Mouse (Mus musculus): ENCODE measurements around the gene Pnliprp2. TPM values are rescaled to one million over a fixed set of nuclear protein-coding genes. Genes with fewer than 3 reads are reported as not detected.

Pnliprp2 gene
- polyA plus RNA-seq, 1 experiment from 2014 or later, result not detected

- no peak overlapping the region for H3K27ac ChIP-seq (replicated peaks)
- no peaks in the 10 kb centered on the region for H3K27me3 ChIP-seq (ENCODE audit: low read depth, poor library complexity, severe bottlenecking)
- DNase-seq (ENCODE audit: low spot score), result no peak
- no peak overlapping the region for H3K4me3 ChIP-seq
- H3K4me1 ChIP-seq, result no peaks in the 10 kb centered on the region
- no peaks in the 10 kb centered on the region for H3K36me3 ChIP-seq
- WGBS, result 77% methylated on average over 2 of the region's 2 CpGs
- peaks cover 9% of the 10 kb centered on the region for H3K9me3 ChIP-seq (replicated peaks)
Observed at GRCm38 (mm10) chr19:58751504-58751903, 8.0 kb upstream of the Pnliprp2 start.

- peaks cover 8% of the 10 kb centered on the region; the same call in 1 of the 2 replicates for H3K27me3 ChIP-seq (ENCODE audit: low read depth, poor library complexity, severe bottlenecking)
- H3K4me3 ChIP-seq, result no peak overlapping the region
- peaks cover 9% of the 10 kb centered on the region for H3K9me3 ChIP-seq (replicated peaks)
- WGBS, result 98% methylated on average over 4 of the region's 4 CpGs
- H3K36me3 ChIP-seq, result no peaks in the 10 kb centered on the region
- peaks cover 12% of the 10 kb centered on the region; the same call in 1 of the 2 replicates for H3K4me1 ChIP-seq
- no peak for DNase-seq (ENCODE audit: low spot score)
- no peak overlapping the region for H3K27ac ChIP-seq (replicated peaks)
Observed at GRCm38 (mm10) chr19:58758871-58759270, 648 bp upstream of the Pnliprp2 start.

DNA sequence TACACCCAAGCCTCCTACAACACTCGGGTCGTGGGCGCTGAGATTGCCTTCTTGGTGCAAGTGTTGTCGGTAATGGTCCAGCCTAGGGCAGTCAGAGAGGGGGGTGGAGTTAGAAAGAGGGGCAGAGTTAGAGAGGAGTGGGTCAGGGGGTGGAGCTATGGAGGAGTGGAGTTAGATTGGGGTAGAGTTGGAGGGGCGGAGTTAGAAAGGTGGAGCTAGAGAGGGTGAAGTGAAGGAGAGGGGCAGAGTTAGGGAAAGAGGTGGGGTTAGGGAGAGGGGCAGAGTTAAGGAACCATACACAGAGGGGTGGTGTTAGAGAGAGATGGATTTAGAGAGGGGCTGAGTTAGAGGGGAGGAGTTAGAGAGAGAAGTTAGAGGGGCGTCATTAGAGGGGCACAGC is 2.8 kb downstream of the Pnliprp2 start:
- Histone ChIP-seq H3K36me3 (no peaks in the 10 kb centered on the region), H3K27me3 (ENCODE audit: low read depth, poor library complexity, severe bottlenecking) (peaks cover 26% of the 10 kb centered on the region; the same call in 1 of the 2 replicates), H3K27ac (replicated peaks) (no peak overlapping the region), H3K4me3 (no peak overlapping the region), H3K4me1 (peaks cover 20% of the 10 kb centered on the region), H3K9me3 (replicated peaks) (no peaks in the 10 kb centered on the region)
- DNase-seq (ENCODE audit: low spot score), result no peak
- WGBS, result 22% methylated on average over 6 of the region's 6 CpGs

GRCm38 (mm10) chr19:58762848-58763541 is 3.5 kb downstream of the Pnliprp2 start:
- WGBS, result 12% methylated on average over 12 of the region's 12 CpGs
- no peaks in the 10 kb centered on the region for H3K36me3 ChIP-seq
- DNase-seq (ENCODE audit: low spot score), result peak; percentile 73
- H3K4me3 ChIP-seq, result no peak overlapping the region
- H3K27me3 ChIP-seq (ENCODE audit: low read depth, poor library complexity, severe bottlenecking), result peaks cover 32% of the 10 kb centered on the region; the same call in 1 of the 2 replicates
- no peak overlapping the region; the same call in 1 of the 2 replicates for H3K27ac ChIP-seq (replicated peaks)
- no peaks in the 10 kb centered on the region for H3K9me3 ChIP-seq (replicated peaks)
- peaks cover 25% of the 10 kb centered on the region for H3K4me1 ChIP-seq

DNA sequence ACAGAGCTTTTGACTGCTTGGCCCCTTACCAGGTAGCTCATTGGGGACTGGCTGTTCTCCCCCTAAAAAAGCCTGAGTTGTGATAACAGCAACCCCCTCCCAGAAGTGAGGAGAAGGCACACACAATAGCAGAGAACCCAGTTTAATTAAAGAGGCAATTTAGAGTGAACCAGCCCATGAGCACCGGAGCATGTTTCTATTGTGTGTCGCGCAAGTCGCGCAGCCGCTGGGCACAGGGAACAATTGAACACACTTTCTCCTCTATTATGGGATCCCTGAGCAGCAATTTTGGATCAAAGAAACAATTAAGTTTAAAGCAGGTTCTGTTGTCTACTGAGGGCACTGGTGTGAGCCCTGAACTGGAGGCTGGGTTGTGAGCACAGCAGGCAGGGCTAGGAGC is 7.8 kb downstream of the Pnliprp2 start:
- Histone ChIP-seq H3K27ac (replicated peaks) (no peak overlapping the region), H3K9me3 (replicated peaks) (no peaks in the 10 kb centered on the region), H3K36me3 (no peaks in the 10 kb centered on the region), H3K4me1 (peaks cover 23% of the 10 kb centered on the region), H3K27me3 (ENCODE audit: low read depth, poor library complexity, severe bottlenecking) (peaks cover 34% of the 10 kb centered on the region; the same call in 1 of the 2 replicates), H3K4me3 (no peak overlapping the region)
- WGBS, result 27% methylated on average over 6 of the region's 6 CpGs
- no peak for DNase-seq (ENCODE audit: low spot score)

GRCm38 (mm10) chr19:58776461-58776860 is 16.9 kb downstream of the Pnliprp2 start:
- no peak for DNase-seq (ENCODE audit: low spot score)

GRCm38 (mm10) chr19:58781566-58781965 is 22.0 kb downstream of the Pnliprp2 start:
- no peak overlapping the region for H3K4me3 ChIP-seq
- H3K4me1 ChIP-seq, result peaks cover 21% of the 10 kb centered on the region
- 0 out of 2 replicates have a peak, but pooled peaks cover 4% of the 10 kb centered on the region for H3K27me3 ChIP-seq (ENCODE audit: low read depth, poor library complexity, severe bottlenecking)
- DNase-seq (ENCODE audit: low spot score), result no peak
- 52% methylated on average over 4 of the region's 4 CpGs for WGBS
- H3K27ac ChIP-seq (replicated peaks), result no peak overlapping the region
- H3K36me3 ChIP-seq, result no peaks in the 10 kb centered on the region
- no peaks in the 10 kb centered on the region for H3K9me3 ChIP-seq (replicated peaks)

More at GRCm38 (mm10) chr19:58776461-58776860, 16.9 kb downstream of the Pnliprp2 start:
- WGBS, result 85% methylated on average over 5 of the region's 5 CpGs
- H3K36me3 ChIP-seq, result no peaks in the 10 kb centered on the region
- H3K27me3 ChIP-seq (ENCODE audit: low read depth, poor library complexity, severe bottlenecking), result no peaks in the 10 kb centered on the region
- H3K4me1 ChIP-seq, result 0 out of 2 replicates have a peak, but pooled peaks cover under 1% of the 10 kb centered on the region
- no peak overlapping the region for H3K4me3 ChIP-seq
- no peaks in the 10 kb centered on the region for H3K9me3 ChIP-seq (replicated peaks)
- H3K27ac ChIP-seq (replicated peaks), result no peak overlapping the region

GRCm38 (mm10) chr19:58783938-58784337 is 24.4 kb downstream of the Pnliprp2 start:
- 43% methylated on average over 7 of the region's 7 CpGs for WGBS

GRCm38 (mm10) chr19:58789194-58789593 is 29.7 kb downstream of the Pnliprp2 start:
- Histone ChIP-seq H3K36me3 (no peaks in the 10 kb centered on the region), H3K27ac (replicated peaks) (peak overlapping the region; percentile 33; the same call in 1 of the 2 replicates), H3K4me3 (no peak overlapping the region), H3K27me3 (ENCODE audit: low read depth, poor library complexity, severe bottlenecking) (no peaks in the 10 kb centered on the region), H3K9me3 (replicated peaks) (no peaks in the 10 kb centered on the region), H3K4me1 (peaks cover 10% of the 10 kb centered on the region)
- DNase-seq (ENCODE audit: low spot score), result no peak
- 79% methylated on average over 11 of the region's 11 CpGs for WGBS

More at GRCm38 (mm10) chr19:58783938-58784337, 24.4 kb downstream of the Pnliprp2 start:
- Histone ChIP-seq H3K27ac (replicated peaks) (no peak overlapping the region; the same call in 1 of the 2 replicates), H3K4me3 (no peak overlapping the region), H3K27me3 (ENCODE audit: low read depth, poor library complexity, severe bottlenecking) (0 out of 2 replicates have a peak, but pooled peaks cover 4% of the 10 kb centered on the region), H3K36me3 (no peaks in the 10 kb centered on the region), H3K9me3 (replicated peaks) (no peaks in the 10 kb centered on the region), H3K4me1 (peaks cover 27% of the 10 kb centered on the region)
- no peak for DNase-seq (ENCODE audit: low spot score)

- H3K36me3 ChIP-seq, result peaks cover 8% of the 10 kb centered on the region
- no peak within 1 kb of the TSS for H3K27ac ChIP-seq (replicated peaks)
- no peak for DNase-seq (ENCODE audit: low spot score)
- no peak within 1 kb of the TSS for H3K4me3 ChIP-seq
- peaks cover 9% of the 10 kb centered on the region for H3K4me1 ChIP-seq
- H3K27me3 ChIP-seq (ENCODE audit: low read depth, poor library complexity, severe bottlenecking), result no peaks in the 10 kb centered on the region
- H3K9me3 ChIP-seq (replicated peaks), result no peaks in the 10 kb centered on the region
- 46% methylated on average over 10 of the region's 10 CpGs for WGBS
Observed at GRCm38 (mm10) chr19:58794284-58794683, 34.8 kb downstream of the Pnliprp2 start, which contains the start of gene 1700019N19Rik. Gene 1700019N19Rik (minus strand): TSS chr19:58794461.

- no peak overlapping the region for H3K27ac ChIP-seq (replicated peaks)
- peaks cover 9% of the 10 kb centered on the region for H3K4me1 ChIP-seq
- DNase-seq (ENCODE audit: low spot score), result no peak
- no peak overlapping the region for H3K4me3 ChIP-seq
- peaks cover 16% of the 10 kb centered on the region for H3K36me3 ChIP-seq
- 88% methylated on average over 12 of the region's 12 CpGs for WGBS
- H3K9me3 ChIP-seq (replicated peaks), result no peaks in the 10 kb centered on the region
- no peaks in the 10 kb centered on the region for H3K27me3 ChIP-seq (ENCODE audit: low read depth, poor library complexity, severe bottlenecking)
Observed at GRCm38 (mm10) chr19:58795114-58795669, 35.7 kb downstream of the Pnliprp2 start.

DNA sequence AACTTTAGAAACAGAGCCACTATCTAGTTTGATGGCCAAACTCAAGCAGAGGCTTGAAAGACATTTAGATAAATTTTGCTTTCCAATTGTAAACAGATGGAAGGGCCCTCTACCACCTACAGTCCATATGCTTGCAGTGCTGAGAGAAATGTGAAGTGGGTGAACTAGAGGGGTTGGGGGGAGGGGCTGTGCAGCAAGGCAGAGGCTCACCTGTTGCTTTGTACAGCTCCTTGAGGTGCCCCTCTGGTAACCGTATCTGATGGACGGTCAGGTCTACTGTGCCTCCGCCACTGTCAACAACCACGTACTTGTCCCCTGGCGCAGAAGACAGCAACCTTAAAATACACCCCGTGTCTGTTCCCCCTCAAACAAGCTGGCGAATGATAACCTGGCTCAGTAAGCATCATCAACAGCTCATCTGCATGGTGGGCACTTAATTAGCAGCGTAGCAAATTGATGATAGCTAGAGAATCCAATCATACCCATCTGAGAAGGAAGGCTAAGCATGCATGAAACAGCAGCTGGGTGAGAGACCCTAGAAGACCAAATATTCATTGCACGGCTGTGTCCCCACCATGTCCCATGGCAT is 45.8 kb downstream of the Pnliprp2 start:
- 95% methylated on average over 9 of the region's 9 CpGs for WGBS
- DNase-seq (ENCODE audit: low spot score), result no peak
- H3K36me3 ChIP-seq, result peaks cover 9% of the 10 kb centered on the region; the same call in 1 of the 2 replicates
- no peak overlapping the region for H3K27ac ChIP-seq (replicated peaks)
- no peaks in the 10 kb centered on the region for H3K4me1 ChIP-seq
- no peak overlapping the region for H3K4me3 ChIP-seq
- no peaks in the 10 kb centered on the region for H3K27me3 ChIP-seq (ENCODE audit: low read depth, poor library complexity, severe bottlenecking)
- no peaks in the 10 kb centered on the region for H3K9me3 ChIP-seq (replicated peaks)

Measured in midbrain, embryonic 10.5 days (tissue).